Mouse (Mus musculus) mature B cell (primary cell): ENCODE results near the gene Calcr.
"Not testable (repeated sequence)": the region's sequence is repeated elsewhere in the genome, so short reads cannot be mapped to it uniquely, and the experiment has no call there.

Experiments used
- in situ Hi-C: fragments of 300-500 bp; cut with MboI; formaldehyde crosslinking; loops from 2 replicates; pipeline ENCODE4 v1.14.3; 2019

Calcr gene

GRCm38 (mm10) chr6:3764230-3764764 is at the start of gene Calcr:
Calcr (minus strand) TSS chr6:3764714.
- in situ Hi-C loops = no loop called here

- in situ Hi-C loops = no loop called here
These were observed 3.0 kb upstream of the Calcr start for GRCm38 (mm10) chr6:3767485-3767884.

DNA sequence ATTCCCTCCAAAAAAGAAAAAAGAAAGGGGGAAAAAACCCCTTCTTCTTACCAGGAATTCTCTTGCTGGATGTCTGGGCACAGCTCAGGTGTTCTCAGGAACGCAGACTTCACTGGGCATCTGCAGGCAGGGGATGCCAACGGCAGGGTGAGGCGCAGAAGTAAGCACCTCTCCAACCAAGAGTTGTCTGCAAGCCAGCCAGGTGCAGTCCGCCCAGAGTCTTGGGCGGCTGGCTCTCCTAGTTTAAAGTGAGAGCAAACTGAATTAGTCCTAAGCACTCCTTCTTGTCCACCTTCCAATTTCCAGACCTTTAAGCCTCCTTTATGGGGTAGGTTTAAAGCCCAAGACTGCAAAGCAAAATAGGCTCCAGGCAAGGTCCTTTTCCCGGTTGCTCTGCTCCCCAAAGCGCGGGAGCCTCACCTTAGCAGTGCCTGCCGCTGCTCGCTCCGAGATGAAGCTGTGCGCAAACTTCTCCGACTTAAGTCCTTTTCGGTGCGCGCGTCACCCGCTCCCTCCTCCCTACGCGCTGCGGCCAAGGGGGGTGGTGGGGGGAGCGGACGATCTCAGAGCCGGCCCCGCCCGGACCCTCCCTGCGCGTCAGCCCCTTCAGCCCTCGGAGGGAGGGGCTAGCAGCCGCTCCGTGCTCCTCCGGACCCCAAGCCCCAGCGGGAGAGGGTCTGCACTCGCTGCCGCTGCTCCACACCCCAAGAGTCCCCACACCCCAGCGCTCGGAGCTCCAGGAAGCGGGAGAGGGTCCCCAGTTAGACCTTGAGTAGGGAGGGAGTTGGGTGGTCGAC is 1.1 kb downstream of the Calcr start:
- in situ Hi-C loops = no loop called here

GRCm38 (mm10) chr6:3751576-3751975 is 12.9 kb downstream of the Calcr start:
- in situ Hi-C loops = no loop called here

GRCm38 (mm10) chr6:3749624-3750023 is 14.9 kb downstream of the Calcr start:
- in situ Hi-C loops = no loop called here

- in situ Hi-C loops = no loop called here
These were observed 19.0 kb downstream of the Calcr start for GRCm38 (mm10) chr6:3745546-3745945.

DNA sequence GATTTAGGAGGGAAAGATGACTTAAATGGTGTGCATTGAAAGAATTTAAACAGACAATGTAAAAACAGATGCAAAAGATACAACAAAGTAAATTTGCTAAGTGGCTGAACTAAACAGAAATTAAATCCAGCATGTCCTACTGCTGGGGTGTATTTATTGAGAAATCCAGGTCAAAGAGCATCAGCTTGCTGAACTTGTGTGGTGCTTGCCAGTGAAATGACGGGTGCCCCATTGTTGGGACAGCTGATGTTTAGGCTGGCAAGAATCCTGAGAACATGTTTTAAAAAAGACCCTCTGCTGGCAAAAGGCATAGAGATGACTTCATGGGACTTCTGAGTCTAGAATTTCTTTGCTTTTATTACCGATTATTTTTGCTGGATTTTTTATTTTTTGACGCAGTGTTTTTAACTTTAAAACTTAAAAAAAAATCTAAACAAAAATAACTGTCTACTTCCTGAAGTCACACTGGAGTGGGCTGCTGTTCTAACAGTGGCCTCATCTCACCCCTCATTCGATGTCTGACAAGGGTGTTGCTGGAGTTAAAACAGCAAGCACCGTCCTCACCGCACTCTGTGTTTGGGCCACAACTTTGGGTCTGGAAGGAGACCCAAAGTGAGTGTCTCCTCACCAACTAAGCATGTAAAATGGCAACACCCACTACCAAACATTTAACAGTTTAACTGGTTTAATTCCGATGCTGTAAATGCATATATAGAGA is 22.4 kb downstream of the Calcr start:
- in situ Hi-C loops = no loop called here

GRCm38 (mm10) chr6:3741296-3741695 is 23.2 kb downstream of the Calcr start:
- in situ Hi-C loops = no loop called here

DNA sequence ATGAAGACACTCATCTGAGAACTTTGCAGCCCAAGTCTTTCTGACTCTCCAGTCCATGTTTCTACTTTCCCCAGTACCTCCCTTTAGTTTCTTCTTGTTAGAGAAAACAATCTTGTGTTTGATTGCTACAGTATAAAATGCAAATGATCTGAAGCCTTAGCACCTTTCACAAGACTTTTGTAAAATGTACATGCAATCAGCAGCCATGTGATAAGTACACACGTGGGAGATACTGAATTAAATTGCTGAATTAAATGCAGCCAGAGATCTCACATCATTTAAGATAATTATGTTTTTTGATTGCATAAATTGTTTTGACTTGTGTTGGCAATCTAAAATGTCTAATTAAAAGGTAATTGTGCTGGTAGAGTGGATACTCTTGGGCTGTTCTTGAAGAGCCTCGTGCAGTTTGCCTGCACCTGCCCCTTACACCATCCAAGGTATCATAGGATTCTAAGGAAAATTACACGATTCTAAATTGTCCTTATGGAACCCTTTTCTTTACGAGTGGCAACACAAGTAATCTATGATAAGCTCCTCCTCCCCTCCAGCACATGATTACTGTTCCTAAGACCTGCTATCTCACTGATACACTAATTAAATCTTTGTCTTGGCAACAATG is 34.2 kb downstream of the Calcr start:
- in situ Hi-C loops = no loop called here

- in situ Hi-C loops = no loop called here
These were observed 76.3 kb downstream of the Calcr start for GRCm38 (mm10) chr6:3688087-3688642.

DNA sequence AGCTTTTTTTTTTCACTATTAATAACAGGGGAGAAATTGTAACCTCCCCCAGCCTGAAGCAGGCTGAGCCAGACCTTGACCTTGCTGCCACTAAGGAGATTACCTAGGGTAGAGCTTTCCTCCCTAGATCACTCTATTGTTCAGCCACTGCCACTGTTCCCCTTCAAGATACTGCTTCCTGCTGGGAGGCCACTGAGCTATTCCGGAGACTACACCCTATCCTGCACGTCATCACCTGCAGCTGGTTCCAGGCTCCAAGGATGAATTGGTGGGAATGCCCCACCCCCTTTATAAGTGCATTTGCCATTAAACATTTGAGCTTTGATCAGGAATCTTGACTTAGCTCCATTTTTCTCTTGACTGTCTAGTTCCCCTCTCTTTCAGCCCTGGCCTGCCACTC is 86.2 kb downstream of the Calcr start:
- in situ Hi-C loops = not testable (repeated sequence)

DNA sequence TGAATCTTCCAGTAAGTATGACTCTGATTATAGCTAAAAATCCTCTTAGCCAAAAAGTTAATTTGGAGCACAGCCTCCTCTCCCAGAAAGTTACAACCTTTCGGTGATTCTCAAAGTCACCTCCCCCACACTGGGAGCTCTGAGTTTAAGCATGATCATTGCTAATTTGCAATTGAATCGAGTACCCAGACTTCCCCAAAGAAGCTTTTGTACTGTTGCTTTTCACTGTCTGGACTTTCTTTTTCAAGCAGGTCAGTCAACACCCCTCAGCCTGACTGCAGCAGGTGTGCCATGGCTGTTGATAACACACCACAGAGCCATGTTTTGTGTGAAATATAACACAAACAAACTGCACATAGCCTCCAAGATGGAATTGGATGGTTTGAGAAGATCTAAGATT is 86.7 kb downstream of the Calcr start:
- in situ Hi-C loops = no loop called here

- in situ Hi-C loops = not testable (repeated sequence)
These were observed 92.6 kb downstream of the Calcr start for GRCm38 (mm10) chr6:3671941-3672340.

- in situ Hi-C loops = no loop called here
These were observed 100.3 kb downstream of the Calcr start for GRCm38 (mm10) chr6:3664147-3664716.

DNA sequence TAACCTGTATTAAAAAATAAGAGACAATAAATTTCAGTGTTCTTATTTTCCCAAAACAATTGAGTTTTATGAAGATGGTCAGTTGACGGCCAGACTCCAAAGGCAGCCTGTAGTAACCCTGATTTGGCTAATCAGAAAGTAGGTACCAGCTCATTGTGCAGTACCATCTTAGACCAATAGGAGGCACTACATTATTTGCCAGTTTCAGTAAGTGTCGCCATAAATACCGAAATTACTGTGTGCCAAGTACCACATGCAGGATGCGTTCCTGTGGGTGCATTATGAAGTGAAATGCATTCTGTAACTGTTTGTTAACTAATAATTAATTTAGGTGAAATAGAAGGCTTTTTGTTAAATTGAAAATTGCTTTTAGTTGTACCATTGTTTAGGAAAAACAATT is 106.1 kb downstream of the Calcr start:
- in situ Hi-C loops = no loop called here
